ENCODE assay signal across 23 mouse cellular contexts in the genomic region with DNA sequence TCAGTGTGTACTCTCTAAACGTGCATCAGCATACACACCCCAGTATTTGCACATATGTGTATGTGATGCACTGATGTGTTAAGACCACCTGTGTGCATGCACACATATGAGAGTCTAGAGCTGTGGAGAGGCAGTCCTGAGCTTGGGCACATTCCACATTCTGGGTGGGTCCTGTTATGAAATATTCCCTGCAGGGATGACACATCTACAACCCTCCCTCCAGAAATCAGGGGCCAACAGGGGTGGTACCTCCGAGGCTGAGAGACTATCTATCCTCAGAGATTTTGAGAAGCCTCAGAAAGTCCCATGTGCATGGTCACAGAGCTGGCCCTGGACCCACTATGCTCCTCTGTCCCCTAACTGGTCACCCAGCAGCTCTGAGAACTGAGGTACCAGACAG. TPM values are rescaled to one million over a fixed set of nuclear protein-coding genes. Genes with fewer than 3 reads are reported as not detected.
"Had no signal": no experiment of that assay in that cellular context is flagged by ENCODE, and none has a peak within 500 bp of the region (broad histone marks: within the 10 kb centered on the region; RNA-seq: fewer than 3 reads in every experiment).

No protein-coding gene starts in this region.

- H3K4me2 ChIP-seq: heart, embryonic 11.5 days; hindbrain, embryonic 12.5 days; hindbrain, embryonic 14.5 days; intestine, embryonic 15.5 days; limb, embryonic 13.5 days; liver, embryonic 11.5 days; liver, embryonic 13.5 days; liver, embryonic 15.5 days had no signal

- H3K27ac ChIP-seq: heart, adult 2 months; hindbrain, embryonic 10.5 days; hindbrain, embryonic 12.5 days; hindbrain, embryonic 14.5 days; intestine, embryonic 15.5 days; layer of hippocampus, adult 2 months; left cerebral cortex, adult 2 months; limb, embryonic 13.5 days; liver, embryonic 13.5 days; liver, embryonic 15.5 days had no signal

- H3K36me3 ChIP-seq: hindbrain, embryonic 10.5 days; hindbrain, embryonic 12.5 days; intestine, embryonic 15.5 days; limb, embryonic 13.5 days; liver, embryonic 13.5 days; liver, embryonic 15.5 days had no signal

- H3K27me3 ChIP-seq: intestine, embryonic 15.5 days; limb, embryonic 13.5 days had no signal

- H3K9me3 ChIP-seq: hindbrain, embryonic 10.5 days; hindbrain, embryonic 12.5 days; intestine, embryonic 15.5 days; limb, embryonic 13.5 days; liver, embryonic 13.5 days; liver, embryonic 15.5 days had no signal

- DNase-seq: forebrain, postnatal 0 days; heart, adult 11 months; heart, adult 2 months; heart, postnatal 10 days; heart, postnatal 4 days; kidney, adult 18-20 months; kidney, adult 8-10 months; kidney, postnatal 4 days; liver; liver, embryonic 13.5 days had no signal

- H3K9ac ChIP-seq: forebrain, postnatal 0 days; hindbrain, embryonic 12.5 days; hindbrain, embryonic 14.5 days; intestine, embryonic 15.5 days; limb, embryonic 13.5 days; liver, embryonic 13.5 days; liver, embryonic 15.5 days had no signal

- H3K4me3 ChIP-seq: heart, adult 2 months; hindbrain, embryonic 10.5 days; hindbrain, embryonic 12.5 days; intestine, embryonic 15.5 days; layer of hippocampus, adult 2 months; left cerebral cortex, adult 2 months; limb, embryonic 13.5 days; liver, embryonic 13.5 days; liver, embryonic 15.5 days had no signal

- ATAC-seq: forebrain, postnatal 0 days; hindbrain, embryonic 16.5 days; inflammation-experienced regulatory T-cells, adult 6 months; intestine, embryonic 15.5 days; intestine, postnatal 0 days had no signal

RNA-seq across cellular contexts. Expression of gene Lamc3, which starts 58.5 kb away (rescaled TPM):
- polyA plus RNA-seq: inflammation-experienced regulatory T-cells, adult 6 months; liver, embryonic 15.5 days had no signal
